Mouse (Mus musculus) liver, adult (tissue): ENCODE results near the gene Gif.

Experiments used
- GATA4 ChIP-seq: IDR thresholded peaks from 2 replicates; pipeline ENCODE4 v1.6.1; 2014; ENCODE audit warnings: mild to moderate bottlenecking, low read length; ENCODE audit not compliant: insufficient replicate concordance

The Gif gene

DNA sequence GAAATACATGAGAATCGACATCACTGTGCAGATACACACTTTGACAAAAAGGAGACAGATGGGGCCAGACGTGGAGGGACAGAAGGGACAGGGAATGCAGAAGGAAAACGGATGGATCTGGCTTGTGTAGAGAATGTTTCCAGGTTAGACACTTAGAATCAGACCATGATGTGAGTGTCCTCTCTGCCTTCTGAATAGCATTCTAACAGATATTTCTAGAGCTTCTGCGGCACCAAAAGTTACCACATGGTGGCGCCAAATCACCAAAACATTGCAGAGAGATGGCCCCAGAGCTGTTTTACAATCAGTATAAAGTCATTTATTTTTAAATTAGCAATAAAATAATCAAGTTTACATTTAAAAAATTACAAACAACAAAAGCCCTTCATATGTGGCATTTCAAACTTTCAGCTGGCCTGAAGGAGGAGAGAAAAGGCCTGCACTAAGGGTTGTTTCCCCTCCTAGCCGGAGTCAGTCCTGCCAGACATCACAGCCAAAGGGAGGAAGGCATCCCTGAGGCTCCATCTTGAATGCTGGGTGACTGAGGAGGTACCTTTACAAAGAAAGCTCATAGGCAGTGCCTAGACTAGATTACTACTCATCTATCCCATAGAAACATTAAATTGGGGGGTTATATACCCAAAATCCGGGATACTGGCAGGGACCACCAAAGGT lies 30.0 kb downstream of the Gif start:
- TF ChIP-seq GATA4: no peak

DNA sequence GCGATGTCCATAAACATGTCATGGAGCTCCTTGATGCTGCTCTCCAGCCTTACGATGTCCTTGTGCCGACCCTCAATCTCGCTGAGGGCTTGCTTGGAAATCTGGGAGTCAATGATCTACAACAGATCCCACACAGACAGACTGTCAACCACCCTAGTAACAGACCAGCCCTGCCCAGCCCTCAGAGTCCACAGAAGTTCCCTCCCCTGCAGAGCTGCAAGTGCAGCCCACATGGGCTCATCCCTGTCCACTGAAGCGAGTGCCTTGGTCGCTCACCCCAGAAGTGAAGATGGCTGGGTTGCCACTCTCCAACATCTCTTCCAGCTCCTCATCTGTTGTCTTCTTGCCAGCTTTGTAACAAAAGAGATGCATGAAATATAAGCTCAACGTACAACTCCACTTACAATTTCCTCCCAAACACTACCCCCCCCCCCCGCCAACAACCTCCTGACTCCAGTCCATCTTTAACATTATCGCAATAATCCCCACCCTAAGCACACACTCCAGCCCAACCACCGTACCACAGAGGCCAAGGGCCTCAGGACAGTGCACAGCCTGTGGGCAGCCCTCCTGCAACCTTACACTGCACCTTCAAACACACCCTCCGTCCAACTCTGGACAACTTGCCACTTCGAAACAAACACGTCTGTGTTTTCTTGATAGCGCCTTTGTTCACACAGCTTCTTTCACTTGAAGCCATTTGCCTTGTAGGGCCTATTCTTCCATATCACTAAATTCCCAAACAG lies 38.2 kb downstream of the Gif start:
- no peak for TF ChIP-seq GATA4

DNA sequence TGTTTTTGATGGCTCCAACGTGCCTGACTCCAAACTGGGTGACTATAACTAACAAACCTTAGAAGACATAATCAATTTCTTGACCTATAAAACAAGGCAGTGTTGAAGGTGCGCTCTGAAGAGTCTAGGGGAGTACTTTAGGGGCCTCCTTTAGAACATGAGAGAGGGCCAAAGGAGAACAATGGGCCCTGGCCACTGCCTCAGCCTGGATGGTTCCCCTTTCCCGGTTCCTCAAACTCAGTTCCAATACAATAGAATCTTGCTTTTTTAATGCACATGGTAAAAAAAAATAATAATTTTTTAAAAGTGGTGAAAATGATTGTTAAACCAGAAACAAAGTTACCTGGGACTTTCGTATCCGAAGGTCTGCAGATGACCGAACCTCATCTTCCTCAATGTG lies 40.5 kb downstream of the Gif start:
- no peak for TF ChIP-seq GATA4

DNA sequence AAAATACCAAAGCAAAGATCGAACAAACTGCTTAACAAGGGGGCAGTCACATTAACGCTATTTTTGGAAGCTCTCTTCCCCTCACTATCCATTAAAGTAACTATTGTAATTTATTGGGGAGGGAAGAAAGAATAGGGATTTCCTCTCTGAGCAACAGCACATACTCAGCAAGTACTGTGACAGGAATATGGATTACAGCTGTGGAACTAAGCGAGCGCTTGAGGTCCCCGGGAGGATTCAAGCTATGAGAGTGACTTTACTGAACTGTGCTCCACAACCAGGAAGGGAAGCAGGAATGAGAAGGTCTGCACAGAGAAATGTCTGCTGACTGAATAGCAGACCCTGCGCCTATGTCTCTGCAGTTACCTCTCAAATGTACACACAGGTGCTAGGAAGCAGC lies 41.5 kb downstream of the Gif start:
- TF ChIP-seq GATA4: no peak

DNA sequence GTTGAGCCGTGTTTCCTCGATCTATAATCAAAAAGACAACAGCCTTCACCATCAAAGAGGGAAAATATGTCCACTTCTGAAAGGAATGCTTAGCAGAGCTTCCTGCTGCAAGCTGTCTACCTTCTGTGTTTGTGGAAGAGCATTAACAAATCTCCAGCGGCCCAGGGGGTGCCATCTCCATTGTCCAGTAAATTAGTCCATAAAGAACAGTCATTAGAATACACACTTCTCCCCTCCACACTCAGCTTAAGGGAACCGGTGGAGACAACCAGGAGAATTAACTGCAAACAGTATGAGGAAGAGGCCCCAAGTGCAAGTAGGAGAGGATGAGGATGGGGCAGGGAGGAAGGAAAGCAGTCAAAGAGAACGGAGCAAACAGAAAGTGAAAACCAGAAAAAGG lies 44.5 kb downstream of the Gif start:
- no peak for TF ChIP-seq GATA4

DNA sequence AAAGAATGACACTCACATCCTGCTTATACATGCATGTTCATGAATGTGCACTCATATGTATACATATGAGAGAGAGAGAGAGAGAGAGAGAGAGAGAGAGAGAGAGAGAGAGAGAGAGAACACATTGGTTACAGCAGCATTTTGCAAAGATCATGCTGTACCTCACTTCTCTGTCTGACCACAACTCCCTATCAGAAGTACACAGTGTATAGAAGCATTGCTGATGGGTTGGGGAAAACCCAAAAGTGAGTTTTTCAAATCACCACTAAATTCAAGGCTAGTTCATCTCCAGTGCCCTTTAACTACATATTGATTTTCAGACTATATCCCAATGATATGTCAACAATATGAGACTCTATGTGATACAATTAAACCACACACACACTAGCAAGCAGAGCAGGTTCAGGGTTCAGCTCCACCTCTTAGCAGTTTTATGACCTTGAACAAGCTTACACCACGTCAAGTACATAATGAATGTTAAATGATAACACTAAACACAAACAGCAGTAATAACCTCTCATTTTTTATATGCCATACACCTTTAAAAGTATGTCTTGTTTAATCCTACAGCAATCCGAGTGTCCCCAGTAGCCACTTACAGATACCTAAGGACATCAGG lies 46.5 kb downstream of the Gif start:
- TF ChIP-seq GATA4: no peak

DNA sequence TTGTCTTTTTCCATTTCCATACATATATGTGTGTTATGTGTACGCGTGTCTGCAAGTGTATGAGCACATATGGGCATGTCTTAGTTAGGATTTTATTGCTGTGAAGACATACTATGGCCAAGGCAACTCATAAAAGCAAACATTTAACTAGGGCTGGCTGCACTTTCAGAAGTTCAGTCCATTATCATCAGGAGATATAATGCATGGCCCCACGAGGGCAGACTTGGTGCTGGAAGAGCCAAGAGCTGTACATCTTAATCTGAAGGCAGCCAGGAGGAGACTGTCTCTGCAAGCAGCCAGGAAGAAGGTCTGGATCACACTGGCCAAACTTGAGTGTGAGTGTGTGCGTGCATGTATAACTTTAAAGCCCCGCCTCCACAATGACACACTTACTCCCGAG lies 47.1 kb downstream of the Gif start:
- TF ChIP-seq GATA4: no peak

DNA sequence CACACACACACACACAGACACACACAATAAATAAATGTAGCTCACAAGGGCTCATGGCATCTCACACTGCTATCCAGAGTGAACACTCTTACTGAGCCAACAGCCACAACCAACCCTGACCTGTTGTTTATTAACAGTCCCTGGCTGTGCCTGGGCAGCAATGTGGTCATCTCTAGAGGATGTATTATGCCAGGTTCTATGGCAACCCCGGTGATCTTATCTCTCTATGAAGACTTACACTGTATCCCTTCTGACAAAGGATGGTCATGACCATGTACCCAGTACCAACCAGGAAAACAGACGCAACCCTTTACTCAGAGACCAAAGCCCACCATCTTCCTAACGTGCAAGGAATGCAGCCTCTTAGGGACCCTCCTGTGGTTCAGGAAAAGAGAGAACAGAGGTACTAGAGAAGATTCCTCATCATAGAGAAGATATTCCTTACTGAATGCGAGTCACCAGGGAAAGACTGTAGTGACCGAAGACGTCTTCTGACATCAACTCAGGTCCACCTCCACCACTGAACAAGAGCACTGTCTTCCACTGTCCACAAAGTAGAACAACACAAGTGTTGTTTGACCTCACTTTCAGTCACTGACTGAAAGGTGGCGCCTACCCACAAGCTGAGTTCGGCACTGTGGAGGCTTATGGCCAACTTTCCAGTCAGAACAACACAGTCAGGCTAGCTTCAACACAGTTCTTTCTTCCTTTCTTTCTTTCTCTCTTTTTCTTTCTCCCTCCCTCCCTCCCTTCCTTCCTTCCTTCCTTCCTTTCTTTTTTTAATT lies 53.4 kb downstream of the Gif start:
- no peak for TF ChIP-seq GATA4

DNA sequence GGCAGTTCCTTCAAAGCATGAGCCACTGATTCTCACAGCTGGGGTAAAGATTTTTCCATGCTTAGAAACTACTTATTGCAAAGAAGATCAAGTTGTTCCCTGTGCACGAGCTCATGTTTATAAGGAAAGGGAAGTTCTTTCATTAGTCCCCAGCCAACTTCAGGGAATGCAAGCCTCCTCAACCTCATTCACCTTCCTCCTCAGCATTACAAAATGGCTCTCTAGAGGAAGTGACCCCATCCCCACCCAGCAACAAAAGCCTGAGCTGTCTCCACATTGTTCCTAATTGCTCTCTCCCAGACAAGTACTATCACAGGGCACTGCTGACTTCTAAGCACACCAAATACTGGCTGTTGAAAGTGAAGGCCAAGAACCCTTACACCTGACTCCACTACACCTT lies 57.1 kb downstream of the Gif start:
- no peak for TF ChIP-seq GATA4

DNA sequence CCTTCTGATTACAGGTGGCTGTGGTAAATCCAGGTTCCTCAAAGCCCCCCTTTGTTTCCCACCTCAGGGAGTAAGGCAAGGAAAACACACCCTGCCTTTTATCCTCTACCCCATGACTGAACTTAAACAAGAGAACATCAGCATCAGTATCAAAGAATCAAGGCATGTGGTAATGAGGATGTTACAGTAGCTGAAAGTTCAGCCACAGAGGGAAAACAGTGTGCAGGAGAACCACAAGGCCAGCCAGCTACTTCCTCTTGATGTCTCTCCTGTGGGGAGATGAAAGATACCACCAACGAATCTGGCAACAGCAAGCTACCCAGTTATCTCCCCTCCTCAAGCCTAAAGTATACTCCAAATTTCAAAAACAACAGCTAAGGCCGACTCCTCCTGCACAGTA lies 59.9 kb downstream of the Gif start:
- TF ChIP-seq GATA4: no peak

DNA sequence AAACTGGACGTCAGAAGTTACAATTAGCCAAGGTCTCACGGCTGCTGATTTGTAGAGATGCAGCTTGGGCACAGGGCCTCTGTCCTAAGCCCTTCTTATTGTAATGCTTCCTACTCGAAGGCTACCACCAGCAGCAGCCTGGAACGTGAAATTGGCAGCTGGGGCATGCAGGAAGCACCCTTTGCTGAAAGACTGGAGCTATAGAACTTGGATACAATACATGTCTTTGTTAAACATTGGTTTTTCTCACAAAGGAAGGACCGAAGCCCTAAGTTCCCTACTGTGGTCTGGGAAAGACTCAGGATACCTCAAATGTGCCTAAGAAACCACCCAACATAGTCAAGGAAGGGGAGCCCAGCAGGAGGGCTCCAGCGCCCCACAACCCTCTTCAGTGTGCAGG lies 60.5 kb downstream of the Gif start:
- no peak for TF ChIP-seq GATA4

DNA sequence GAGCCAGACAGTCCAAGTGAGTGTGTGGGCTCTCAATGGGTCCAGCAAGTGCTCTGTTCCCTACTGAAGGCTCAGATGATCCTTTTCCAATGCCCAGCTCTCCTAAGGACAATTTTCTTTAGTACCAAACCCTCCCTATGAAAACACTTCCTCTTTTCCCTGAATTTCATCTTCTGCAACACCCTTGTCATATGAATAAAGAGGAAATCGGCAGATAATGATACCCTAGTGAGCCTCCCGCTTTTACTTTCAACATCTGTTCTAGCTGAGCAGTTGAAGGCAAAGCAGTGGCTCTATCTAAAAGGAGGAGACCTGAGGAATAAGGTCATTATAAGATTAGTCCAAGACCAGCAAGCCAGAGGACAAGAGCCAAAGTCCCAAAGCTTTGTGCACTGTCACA lies 61.1 kb downstream of the Gif start:
- TF ChIP-seq GATA4: no peak

DNA sequence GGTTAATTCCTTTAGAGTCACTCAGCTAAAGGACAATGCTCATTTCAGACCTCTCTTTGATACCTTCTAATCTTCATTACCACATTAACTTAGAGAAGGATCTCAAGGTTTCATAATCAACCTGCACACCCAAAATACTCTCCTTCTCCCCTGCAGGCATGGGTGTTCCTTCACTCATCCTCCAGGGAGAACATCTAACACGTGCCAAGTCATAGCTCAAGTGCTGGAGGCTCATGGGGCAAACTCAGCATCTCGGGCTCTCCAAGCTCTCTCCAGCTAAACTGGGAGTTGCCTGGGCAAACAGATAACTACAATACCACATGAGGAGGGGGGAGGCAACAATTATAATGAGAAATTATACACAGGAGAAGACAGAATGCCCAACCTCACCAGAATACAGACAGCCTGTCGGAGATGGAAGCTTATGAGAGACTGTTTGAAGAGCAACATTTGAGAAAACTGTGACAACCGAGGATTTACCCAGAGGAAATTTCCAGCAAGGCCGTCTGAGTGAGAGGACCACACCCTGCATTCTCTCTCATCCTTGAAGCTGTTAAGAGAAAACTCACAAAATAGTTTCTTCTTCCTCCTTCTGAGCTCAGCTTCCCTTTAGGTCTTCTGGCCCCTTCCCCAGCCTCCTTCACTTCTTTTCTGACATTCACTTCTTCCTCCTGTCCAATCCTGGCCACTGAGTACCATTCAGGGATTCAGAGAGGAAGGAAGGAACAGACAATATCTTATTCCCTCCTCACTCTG lies 62.8 kb downstream of the Gif start:
- no peak for TF ChIP-seq GATA4

DNA sequence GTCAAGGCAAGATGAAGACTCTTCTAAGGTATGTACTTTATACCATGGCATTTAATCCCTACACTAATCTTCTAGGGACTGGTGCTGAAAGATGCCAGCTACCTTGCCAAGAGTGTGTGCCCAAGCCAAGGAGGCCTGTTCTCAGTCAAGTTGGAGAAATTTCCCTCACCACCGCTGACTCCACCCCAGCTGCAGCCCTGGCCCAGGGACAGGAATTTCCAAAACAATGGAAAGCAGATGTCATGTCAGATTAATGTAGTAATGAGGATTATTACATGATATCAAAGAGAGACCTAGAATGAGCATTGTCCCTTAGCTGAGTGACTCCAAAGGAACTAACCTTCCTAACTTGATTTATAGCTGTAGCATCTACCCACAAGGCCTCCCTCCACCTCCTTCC lies 63.5 kb downstream of the Gif start:
- TF ChIP-seq GATA4: no peak
